Mouse (Mus musculus) liver, postnatal 0 days (tissue): ENCODE measurements around the gene Cdh24. TPM values are rescaled to one million over a fixed set of nuclear protein-coding genes. Genes with fewer than 3 reads are reported as not detected.

Source experiments
- ATAC-seq: fragments of 200-750 bp; cut with Nextera tagmentation; 2 replicates; pipeline ENCODE4 v1.8.0; 2017; ENCODE audit warnings: mild to moderate bottlenecking, moderate library complexity
- DNase-seq: peaks from one replicate; pipeline ENCODE4 v3.0.0-alpha.2; 2016
- H3K27ac ChIP-seq: fragments of 300-500 bp; sonication (generic); 2 replicates; pipeline ENCODE4 v1.5.1; 2014; ENCODE audit warnings: antibody characterized with exemption, moderate library complexity, mild to moderate bottlenecking, low read depth
- H3K27me3 ChIP-seq: fragments of 300-500 bp; sonication (generic); 2 replicates; pipeline ENCODE4 v1.6.1; 2014; ENCODE audit warnings: low read length, control low read depth, mixed read lengths; ENCODE audit not compliant: insufficient read depth
- H3K36me3 ChIP-seq: fragments of 300-500 bp; sonication (generic); replicated peaks from 2 replicates; pipeline ENCODE4 v1.6.1; 2014; ENCODE audit warnings: mild to moderate bottlenecking, control low read depth, low read length, moderate library complexity, mixed read lengths; ENCODE audit not compliant: insufficient read depth
- H3K4me1 ChIP-seq: fragments of 300-500 bp; sonication (generic); 2 replicates; pipeline ENCODE4 v1.6.1; 2014; ENCODE audit warnings: antibody characterized with exemption, mild to moderate bottlenecking, control low read depth; ENCODE audit not compliant: insufficient read depth
- H3K4me2 ChIP-seq: fragments of 300-500 bp; sonication (generic); 2 replicates; pipeline ENCODE4 v1.6.1; 2014; ENCODE audit warnings: low read depth, mild to moderate bottlenecking, low read length, moderate library complexity, mixed read lengths
- H3K4me3 ChIP-seq: fragments of 300-500 bp; sonication (generic); 2 replicates; pipeline ENCODE4 v1.5.1; 2014; ENCODE audit warnings: low read depth, low read length
- H3K9ac ChIP-seq: fragments of 300-500 bp; sonication (generic); replicated peaks from 2 replicates; pipeline ENCODE4 v1.6.1; 2014; ENCODE audit warnings: mild to moderate bottlenecking, moderate library complexity
- H3K9me3 ChIP-seq: fragments of 300-500 bp; sonication (generic); 2 replicates; pipeline ENCODE4 v1.6.1; 2016; ENCODE audit warnings: mild to moderate bottlenecking, control low read depth, low read length, mixed read lengths
- CTCF ChIP-seq: sonication (generic); IDR thresholded peaks from 2 replicates; pipeline ENCODE4 v1.5.1; 2016; ENCODE audit warnings: antibody characterized with exemption, low read depth
- EP300 ChIP-seq: IDR thresholded peaks from 2 replicates; pipeline ENCODE4 v1.6.1; 2016; ENCODE audit warnings: antibody characterized with exemption, low read depth, mild to moderate bottlenecking
- WGBS: fragments of 180-500 bp; shearing (Covaris S2); extraction: QIAGEN DNeasy Blood & Tissue Kit; methylation state at CpG from one replicate; pipeline ENCODE4 v1.1.7; 2014; ENCODE audit not compliant: insufficient replicate concordance; 5-methylcytosine and 5-hydroxymethylcytosine counted together
- polyA plus RNA-seq: library from polyadenylated mRNA; unstranded; fragments of >200 nt; fragmentation: Nextera tagmentation; extraction: Ambion mirVana; gene quantifications from 2 replicates; pipeline ENCODE4 v1.2.1, GENCODE M21; 2015

Cdh24 gene
- polyA plus RNA-seq, 1 experiment from 2014 or later: 0.09 TPM

DNA sequence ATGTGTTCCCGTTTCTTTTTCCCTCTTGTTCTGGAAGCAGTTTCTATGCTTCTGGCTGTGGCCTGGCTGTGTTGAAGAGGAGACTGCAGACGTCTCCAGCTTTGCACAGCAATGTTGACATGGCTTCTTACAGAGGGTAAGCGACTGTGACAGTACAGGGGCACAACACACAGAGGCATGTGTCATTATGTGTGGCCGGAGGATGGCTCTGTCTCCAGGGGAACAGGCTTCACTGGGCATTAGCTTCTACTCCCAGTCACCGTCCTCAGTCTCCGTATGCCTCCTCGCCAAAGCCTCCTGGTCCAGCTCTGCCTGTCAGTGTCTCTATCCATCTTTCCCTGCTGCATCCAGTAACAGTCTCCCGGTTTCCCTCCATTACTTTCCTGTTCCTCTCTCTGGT, 33.9 kb downstream of the Cdh24 start:
- ATAC-seq (no peak), DNase-seq (no peak)
- Histone ChIP-seq H3K4me3 (no peak overlapping the region), H3K9me3 (no peaks in the 10 kb centered on the region), H3K27me3 (no peaks in the 10 kb centered on the region), H3K9ac (no peak overlapping the region), H3K27ac (no peak overlapping the region), H3K4me1 (peaks cover 28% of the 10 kb centered on the region), H3K4me2 (no peak overlapping the region), H3K36me3 (no peaks in the 10 kb centered on the region; the same call in 1 of the 2 replicates)
- TF ChIP-seq EP300 (no peak), CTCF (no peak)
- WGBS: 70% methylated on average over 8 of the region's 8 CpGs

DNA sequence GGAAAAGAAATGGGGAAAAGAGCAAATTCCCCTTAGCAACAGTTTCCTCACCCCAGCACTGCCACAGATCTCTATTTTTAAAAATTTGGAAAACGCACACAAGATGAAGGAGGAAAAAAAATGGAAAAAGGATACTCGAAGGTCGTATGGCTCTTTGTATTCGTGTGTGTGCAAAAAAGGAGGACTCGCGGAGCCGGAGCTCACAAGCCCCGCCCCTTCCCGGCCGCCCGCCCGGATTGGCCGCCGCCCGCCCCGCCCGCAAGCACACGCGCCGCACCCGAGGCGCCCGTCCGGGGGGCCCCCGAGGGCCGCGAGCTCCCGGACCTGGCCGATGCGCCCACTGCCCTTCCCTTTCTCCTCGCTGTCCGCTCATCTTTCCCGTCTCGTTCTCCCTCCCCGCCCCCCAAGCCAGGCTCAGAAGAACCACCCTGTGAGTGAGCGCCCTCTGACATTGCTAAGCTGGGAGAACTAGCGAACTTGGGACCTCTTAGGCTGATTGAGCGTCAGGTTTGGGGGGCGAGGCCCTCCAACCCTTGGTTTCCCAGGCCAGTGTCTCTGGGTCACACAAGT, 35.3 kb downstream of the Cdh24 start, which contains the start of gene 4931414P19Rik:
Gene 4931414P19Rik, minus strand, starts transcription at position 242 of the 570 bp plus-strand sequence.
- under 1% methylated on average over 39 of the region's 39 CpGs for WGBS
- H3K36me3 ChIP-seq: no peaks in the 10 kb centered on the region
- TF ChIP-seq EP300 (no peak), CTCF (no peak)
- peak within 1 kb of the TSS; percentile 84 for H3K27ac ChIP-seq
- DNase-seq (peak; percentile 92), ATAC-seq (peak; percentile 46)
- peak within 1 kb of the TSS; percentile 78 for H3K4me2 ChIP-seq
- H3K27me3 ChIP-seq: no peaks in the 10 kb centered on the region
- H3K4me1 ChIP-seq: peaks cover 31% of the 10 kb centered on the region
- no peaks in the 10 kb centered on the region for H3K9me3 ChIP-seq
- peak within 1 kb of the TSS; percentile 60 for H3K4me3 ChIP-seq
- peak within 1 kb of the TSS; percentile 73 for H3K9ac ChIP-seq

DNA sequence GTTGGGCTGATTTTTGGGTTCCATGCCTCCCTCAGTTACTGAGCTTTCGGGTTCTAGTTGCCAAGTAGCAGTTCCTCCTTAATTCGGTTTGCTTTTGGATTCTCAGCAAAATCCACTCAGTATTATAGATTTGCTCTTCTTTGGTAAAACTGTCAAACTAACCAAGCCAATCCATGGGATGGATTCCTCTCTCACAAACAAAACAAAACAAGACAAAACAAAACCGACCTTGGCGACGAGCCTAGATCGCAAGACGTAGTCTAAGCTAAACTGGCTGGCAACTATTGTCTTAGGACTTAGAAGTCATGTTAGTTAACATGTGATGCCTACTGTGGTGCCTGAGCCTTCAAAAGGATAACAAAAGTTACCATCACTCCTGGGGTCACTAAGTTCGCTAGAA, 37.5 kb downstream of the Cdh24 start:
- peak overlapping the region; percentile 62 for H3K4me3 ChIP-seq
- no peak for ATAC-seq
- peak overlapping the region; percentile 59 for H3K4me2 ChIP-seq
- peaks cover 31% of the 10 kb centered on the region for H3K4me1 ChIP-seq
- H3K27ac ChIP-seq: peak overlapping the region; percentile 84
- 83% methylated on average over 8 of the region's 8 CpGs for WGBS
- H3K9ac ChIP-seq: no peak overlapping the region
- H3K27me3 ChIP-seq: no peaks in the 10 kb centered on the region
- TF ChIP-seq EP300 (no peak), CTCF (no peak)
- no peaks in the 10 kb centered on the region for H3K9me3 ChIP-seq
- H3K36me3 ChIP-seq: no peaks in the 10 kb centered on the region
- DNase-seq: no peak

GRCm38 (mm10) chr14:54603038-54603654, 38.0 kb downstream of the Cdh24 start:
- H3K9ac ChIP-seq: peak overlapping the region; percentile 66
- peak overlapping the region; percentile 84 for H3K27ac ChIP-seq
- H3K9me3 ChIP-seq: no peaks in the 10 kb centered on the region
- peak overlapping the region; percentile 59 for H3K4me2 ChIP-seq
- DNase-seq (peak; percentile 96), ATAC-seq (peak; percentile 99)
- H3K27me3 ChIP-seq: no peaks in the 10 kb centered on the region
- no peaks in the 10 kb centered on the region for H3K36me3 ChIP-seq
- H3K4me3 ChIP-seq: peak overlapping the region; percentile 62
- WGBS: 1% methylated on average over 45 of the region's 46 CpGs
- TF ChIP-seq CTCF (peak; percentile 22; the same call in 1 of the 2 replicates), EP300 (peak; percentile 35; the same call in 1 of the 2 replicates)
- H3K4me1 ChIP-seq: peaks cover 31% of the 10 kb centered on the region

- Histone ChIP-seq H3K4me1 (peaks cover 31% of the 10 kb centered on the region), H3K4me2 (peak overlapping the region; percentile 59), H3K9ac (peak overlapping the region; percentile 66), H3K4me3 (peak overlapping the region; percentile 62), H3K27me3 (no peaks in the 10 kb centered on the region), H3K9me3 (no peaks in the 10 kb centered on the region), H3K36me3 (no peaks in the 10 kb centered on the region), H3K27ac (peak overlapping the region; percentile 84)
- 42% methylated on average over 4 of the region's 4 CpGs for WGBS
- DNase-seq (no peak), ATAC-seq (peak; percentile 1; the same call in 1 of the 2 replicates)
- TF ChIP-seq EP300 (no peak), CTCF (no peak)
Measured at GRCm38 (mm10) chr14:54602613-54603012, 38.6 kb downstream of the Cdh24 start.

GRCm38 (mm10) chr14:54601601-54602000, 39.6 kb downstream of the Cdh24 start:
- ATAC-seq (no peak), DNase-seq (no peak)
- Histone ChIP-seq H3K9me3 (no peaks in the 10 kb centered on the region), H3K27me3 (no peaks in the 10 kb centered on the region), H3K4me3 (no peak overlapping the region), H3K27ac (no peak overlapping the region), H3K36me3 (no peaks in the 10 kb centered on the region), H3K4me2 (no peak overlapping the region), H3K4me1 (peaks cover 31% of the 10 kb centered on the region), H3K9ac (no peak overlapping the region)
- TF ChIP-seq EP300 (no peak), CTCF (no peak)
- WGBS: 54% methylated on average over 2 of the region's 2 CpGs
